Mouse (Mus musculus): Measurements from ENCODE around the gene Krt78. TPM values are rescaled to one million over a fixed set of nuclear protein-coding genes. Genes with fewer than 3 reads are reported as not detected.
A peak's percentile ranks its signal among the peaks of the same experiment; 100 is the strongest.

The Krt78 gene
- polyA plus RNA-seq, 1 experiment from 2014 or later = 0.10 TPM

DNA sequence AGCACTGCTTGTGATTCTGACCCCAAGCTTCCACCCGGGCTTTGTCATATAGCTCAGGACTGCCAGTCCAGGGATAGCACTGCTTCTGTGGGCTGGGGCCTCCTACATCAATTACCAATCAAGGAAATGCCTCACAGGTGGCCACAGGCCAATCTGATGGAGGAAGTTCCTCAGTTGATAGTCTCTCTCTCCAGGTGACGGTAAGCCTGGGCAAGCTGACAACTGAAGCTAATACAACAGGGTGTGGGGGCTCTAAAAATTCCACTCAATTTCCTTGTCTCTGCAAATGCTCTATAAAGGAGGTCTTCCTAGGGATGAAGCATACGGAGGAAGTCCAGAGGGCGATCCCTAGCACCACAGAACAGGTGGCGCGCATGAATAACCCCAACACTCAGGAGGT is 36.9 kb upstream of the Krt78 start:
- H3K27ac ChIP-seq (ENCODE audit: low read length) = no peak overlapping the region
- ATAC-seq (ENCODE audit: low read depth) = no peak
- no peaks in the 10 kb centered on the region for H3K27me3 ChIP-seq (ENCODE audit: control insufficient read depth, insufficient read depth, low read depth, low read length)
- H3K4me3 ChIP-seq (ENCODE audit: low read length) = no peak overlapping the region
- H3K4me2 ChIP-seq (ENCODE audit: low read depth, low read length) = no peak overlapping the region
- H3K36me3 ChIP-seq (ENCODE audit: control insufficient read depth, insufficient read depth, low read length) = 0 out of 2 replicates have a peak, but pooled peaks cover 2% of the 10 kb centered on the region
- H3K9ac ChIP-seq (ENCODE audit: low read length) = no peak overlapping the region
- 84% methylated on average over 6 of the region's 6 CpGs for WGBS
- no peaks in the 10 kb centered on the region; the same call in 1 of the 2 replicates for H3K9me3 ChIP-seq (ENCODE audit: control insufficient read depth, low read length)
- no peaks in the 10 kb centered on the region for H3K4me1 ChIP-seq (replicated peaks; ENCODE audit: control insufficient read depth, insufficient read depth, low read length)

DNA sequence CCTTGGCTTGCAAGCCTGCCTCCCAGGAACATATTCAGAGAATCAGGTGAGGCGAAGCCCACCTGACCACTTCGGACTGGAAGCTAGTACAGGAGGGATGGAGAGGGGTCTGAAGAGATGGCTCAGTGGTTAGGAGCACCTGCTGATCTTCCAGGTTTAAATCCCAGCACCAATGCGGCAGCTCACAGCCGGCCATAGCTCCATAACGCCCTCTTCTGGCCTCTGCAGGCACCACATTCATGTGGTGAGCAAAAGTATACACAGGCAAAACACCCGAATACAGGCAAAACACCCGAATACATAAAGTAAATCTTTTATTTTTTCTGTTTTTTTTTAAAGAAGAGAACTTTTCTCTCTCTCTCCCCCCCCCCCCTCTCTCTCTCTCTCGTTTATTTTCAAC is 34.6 kb upstream of the Krt78 start:
- Histone ChIP-seq H3K4me1 (replicated peaks; ENCODE audit: control insufficient read depth, insufficient read depth, low read length) (peaks cover 6% of the 10 kb centered on the region; the same call in 1 of the 2 replicates), H3K4me2 (ENCODE audit: low read depth, low read length) (no peak overlapping the region), H3K9me3 (ENCODE audit: control insufficient read depth, low read length) (no peaks in the 10 kb centered on the region), H3K27me3 (ENCODE audit: control insufficient read depth, insufficient read depth, low read depth, low read length) (no peaks in the 10 kb centered on the region), H3K9ac (ENCODE audit: low read length) (no peak overlapping the region), H3K27ac (ENCODE audit: low read length) (no peak overlapping the region), H3K4me3 (ENCODE audit: low read length) (no peak overlapping the region), H3K36me3 (ENCODE audit: control insufficient read depth, insufficient read depth, low read length) (no peaks in the 10 kb centered on the region)
- WGBS = 66% methylated on average over 8 of the region's 8 CpGs
- ATAC-seq (ENCODE audit: low read depth) = no peak

DNA sequence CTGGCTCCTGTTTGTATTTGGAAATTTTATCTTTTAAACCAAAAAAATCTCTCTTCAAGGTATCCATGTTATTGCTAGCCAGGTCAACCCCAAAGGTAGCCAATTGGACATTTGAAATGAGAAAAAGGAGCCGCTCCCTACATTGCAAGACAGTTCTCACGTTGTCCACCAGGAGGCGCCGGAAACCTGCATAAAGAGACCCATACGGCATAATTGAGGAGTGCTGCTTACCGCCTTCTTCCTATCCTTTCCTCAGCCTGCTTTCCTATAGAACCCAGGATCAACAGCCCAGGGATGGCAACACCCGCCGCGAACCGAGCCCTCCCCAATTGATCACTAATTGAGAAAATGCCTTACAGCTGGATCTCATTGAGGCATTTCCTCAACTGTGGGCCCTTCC is 34.0 kb upstream of the Krt78 start:
- Histone ChIP-seq H3K4me3 (ENCODE audit: low read length) (no peak overlapping the region), H3K4me2 (ENCODE audit: low read depth, low read length) (no peak overlapping the region), H3K9me3 (ENCODE audit: control insufficient read depth, low read length) (no peaks in the 10 kb centered on the region), H3K9ac (ENCODE audit: low read length) (no peak overlapping the region), H3K36me3 (ENCODE audit: control insufficient read depth, insufficient read depth, low read length) (no peaks in the 10 kb centered on the region), H3K27ac (ENCODE audit: low read length) (no peak overlapping the region), H3K4me1 (replicated peaks; ENCODE audit: control insufficient read depth, insufficient read depth, low read length) (peaks cover 6% of the 10 kb centered on the region; the same call in 1 of the 2 replicates), H3K27me3 (ENCODE audit: control insufficient read depth, insufficient read depth, low read depth, low read length) (no peaks in the 10 kb centered on the region)
- WGBS = 0% methylated on average over 10 of the region's 10 CpGs
- ATAC-seq (ENCODE audit: low read depth) = no peak

DNA sequence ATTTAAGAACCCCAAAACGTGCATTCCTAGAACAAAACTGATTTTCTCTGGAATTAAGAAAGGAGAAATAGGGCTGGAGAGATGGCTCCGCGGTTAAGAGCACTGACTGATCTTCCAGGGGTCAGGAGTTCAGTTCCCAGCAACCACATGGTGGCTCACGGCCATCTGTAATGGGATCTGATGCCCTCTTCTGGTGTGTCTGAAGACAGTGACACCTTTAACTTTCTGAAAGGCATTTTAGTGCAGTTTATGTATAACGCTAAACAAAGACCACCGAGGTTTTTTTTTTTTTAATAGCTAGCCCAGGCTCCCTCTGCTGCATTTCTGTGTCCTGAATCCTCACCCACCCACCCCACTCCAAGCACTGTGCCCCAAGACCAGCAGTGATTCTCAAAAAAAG is 30.7 kb upstream of the Krt78 start:
- H3K9ac ChIP-seq (ENCODE audit: low read length) = peak overlapping the region; percentile 12; the same call in 1 of the 2 replicates
- no peak overlapping the region for H3K27ac ChIP-seq (ENCODE audit: low read length)
- no peaks in the 10 kb centered on the region for H3K36me3 ChIP-seq (ENCODE audit: control insufficient read depth, insufficient read depth, low read length)
- peaks cover 12% of the 10 kb centered on the region for H3K4me1 ChIP-seq (replicated peaks; ENCODE audit: control insufficient read depth, insufficient read depth, low read length)
- H3K9me3 ChIP-seq (ENCODE audit: control insufficient read depth, low read length) = no peaks in the 10 kb centered on the region
- ATAC-seq (ENCODE audit: low read depth) = no peak
- no peak overlapping the region for H3K4me3 ChIP-seq (ENCODE audit: low read length)
- no peaks in the 10 kb centered on the region for H3K27me3 ChIP-seq (ENCODE audit: control insufficient read depth, insufficient read depth, low read depth, low read length)
- peak overlapping the region; percentile 0 for H3K4me2 ChIP-seq (ENCODE audit: low read depth, low read length)
- 6% methylated on average over 6 of the region's 6 CpGs for WGBS

DNA sequence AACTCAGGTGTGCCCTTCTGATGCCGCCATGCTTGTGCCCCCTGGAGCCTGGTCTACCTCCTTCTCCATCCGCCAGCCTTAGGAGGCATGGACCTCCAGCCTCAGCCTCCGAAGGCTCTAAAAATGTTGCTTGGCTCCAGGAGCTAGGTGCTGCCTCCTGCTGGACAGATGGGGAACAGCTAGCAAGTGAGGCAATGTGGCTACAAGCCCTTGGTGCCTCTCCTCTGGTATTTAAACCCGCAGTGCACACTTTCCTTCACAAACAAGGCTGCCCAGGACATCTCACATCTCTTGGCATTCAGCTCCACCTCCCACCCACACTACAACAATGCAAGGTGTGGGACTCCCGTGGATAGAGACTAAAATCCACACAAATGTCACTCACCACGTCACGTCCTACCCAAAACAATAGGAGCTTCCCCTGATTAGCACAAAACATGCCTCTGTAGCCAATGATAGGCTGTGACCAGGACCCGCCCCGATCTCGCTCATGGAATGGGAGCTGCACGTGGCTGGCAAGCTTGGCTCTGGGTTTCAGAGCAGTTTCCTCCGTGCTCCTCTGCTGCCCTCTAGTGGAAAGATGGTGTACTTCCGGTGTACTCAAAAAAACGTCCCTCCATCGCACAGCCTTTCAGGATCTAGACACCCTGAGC is 30.0 kb upstream of the Krt78 start:
- Histone ChIP-seq H3K9ac (ENCODE audit: low read length) (peak overlapping the region; percentile 45), H3K4me3 (ENCODE audit: low read length) (peak overlapping the region; percentile 32), H3K4me1 (replicated peaks; ENCODE audit: control insufficient read depth, insufficient read depth, low read length) (peaks cover 12% of the 10 kb centered on the region), H3K4me2 (ENCODE audit: low read depth, low read length) (peak overlapping the region; percentile 52), H3K9me3 (ENCODE audit: control insufficient read depth, low read length) (no peaks in the 10 kb centered on the region), H3K36me3 (ENCODE audit: control insufficient read depth, insufficient read depth, low read length) (no peaks in the 10 kb centered on the region), H3K27me3 (ENCODE audit: control insufficient read depth, insufficient read depth, low read depth, low read length) (no peaks in the 10 kb centered on the region), H3K27ac (ENCODE audit: low read length) (peak overlapping the region; percentile 63)
- ATAC-seq (ENCODE audit: low read depth) = peak; percentile 93
- WGBS = 2% methylated on average over 15 of the region's 15 CpGs

DNA sequence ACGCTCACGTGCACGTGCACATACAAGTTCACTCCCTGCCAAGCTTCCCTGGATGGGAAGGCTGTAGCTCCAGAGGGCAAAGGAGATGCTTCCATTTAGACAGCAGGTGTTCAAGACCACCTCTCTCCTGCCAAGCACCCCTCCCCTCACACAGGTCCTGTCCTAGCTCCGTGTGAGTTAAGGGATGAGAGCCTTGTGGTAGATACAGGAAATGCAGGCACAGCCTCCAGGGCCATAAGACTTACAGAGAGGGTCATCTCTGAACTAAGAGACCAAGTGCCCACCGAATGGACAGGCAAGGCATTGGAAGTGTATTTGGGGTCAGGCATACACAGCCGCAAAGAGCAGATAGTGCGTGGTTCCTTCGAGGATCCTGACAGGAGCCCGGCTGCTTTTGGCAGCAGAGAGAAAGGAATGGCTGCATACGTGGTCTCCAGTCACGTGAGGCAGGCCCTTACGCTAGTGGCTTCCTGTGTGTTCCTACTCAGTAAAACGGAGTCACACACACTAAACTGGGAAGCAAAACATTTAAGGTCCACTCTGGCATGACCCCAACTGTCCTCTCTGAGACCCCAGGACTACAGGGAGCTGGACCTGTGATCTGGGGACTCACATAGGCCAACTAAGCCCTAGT is 29.3 kb upstream of the Krt78 start:
- Histone ChIP-seq H3K9ac (ENCODE audit: low read length) (no peak overlapping the region; the same call in 1 of the 2 replicates), H3K4me3 (ENCODE audit: low read length) (no peak overlapping the region), H3K4me1 (replicated peaks; ENCODE audit: control insufficient read depth, insufficient read depth, low read length) (peaks cover 12% of the 10 kb centered on the region), H3K4me2 (ENCODE audit: low read depth, low read length) (peak overlapping the region; percentile 52), H3K9me3 (ENCODE audit: control insufficient read depth, low read length) (no peaks in the 10 kb centered on the region), H3K27me3 (ENCODE audit: control insufficient read depth, insufficient read depth, low read depth, low read length) (no peaks in the 10 kb centered on the region), H3K27ac (ENCODE audit: low read length) (no peak overlapping the region), H3K36me3 (ENCODE audit: control insufficient read depth, insufficient read depth, low read length) (no peaks in the 10 kb centered on the region)
- no peak for ATAC-seq (ENCODE audit: low read depth)
- WGBS = 69% methylated on average over 13 of the region's 13 CpGs

DNA sequence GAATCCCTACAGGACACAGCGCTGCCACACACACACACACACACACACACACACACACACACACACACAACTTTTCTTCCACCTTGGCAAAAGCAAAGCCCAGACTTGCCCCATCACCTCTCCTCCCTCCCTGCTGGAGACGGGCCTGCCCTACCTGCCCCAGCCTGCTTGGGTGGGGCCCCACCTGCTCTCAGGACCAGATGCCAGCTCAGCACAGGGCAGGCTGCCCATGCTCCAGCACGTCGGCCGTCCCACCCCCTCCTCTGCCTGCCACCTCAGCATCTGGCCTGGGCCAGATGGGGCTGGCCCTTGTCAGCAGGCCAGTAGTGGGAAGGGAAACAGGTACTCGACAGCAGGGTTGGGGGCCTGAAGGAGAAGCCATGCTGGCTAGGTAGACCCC is 26.8 kb upstream of the Krt78 start:
- Histone ChIP-seq H3K4me2 (ENCODE audit: low read depth, low read length) (no peak overlapping the region), H3K4me1 (replicated peaks; ENCODE audit: control insufficient read depth, insufficient read depth, low read length) (peaks cover 33% of the 10 kb centered on the region), H3K27ac (ENCODE audit: low read length) (peak overlapping the region; percentile 70), H3K36me3 (ENCODE audit: control insufficient read depth, insufficient read depth, low read length) (no peaks in the 10 kb centered on the region), H3K9me3 (ENCODE audit: control insufficient read depth, low read length) (no peaks in the 10 kb centered on the region), H3K4me3 (ENCODE audit: low read length) (no peak overlapping the region), H3K9ac (ENCODE audit: low read length) (0 out of 2 replicates have a peak overlapping the region, but pooled peaks have one; percentile 45), H3K27me3 (ENCODE audit: control insufficient read depth, insufficient read depth, low read depth, low read length) (no peaks in the 10 kb centered on the region)
- ATAC-seq (ENCODE audit: low read depth) = peak; percentile 51
- 36% methylated on average over 6 of the region's 6 CpGs for WGBS

DNA sequence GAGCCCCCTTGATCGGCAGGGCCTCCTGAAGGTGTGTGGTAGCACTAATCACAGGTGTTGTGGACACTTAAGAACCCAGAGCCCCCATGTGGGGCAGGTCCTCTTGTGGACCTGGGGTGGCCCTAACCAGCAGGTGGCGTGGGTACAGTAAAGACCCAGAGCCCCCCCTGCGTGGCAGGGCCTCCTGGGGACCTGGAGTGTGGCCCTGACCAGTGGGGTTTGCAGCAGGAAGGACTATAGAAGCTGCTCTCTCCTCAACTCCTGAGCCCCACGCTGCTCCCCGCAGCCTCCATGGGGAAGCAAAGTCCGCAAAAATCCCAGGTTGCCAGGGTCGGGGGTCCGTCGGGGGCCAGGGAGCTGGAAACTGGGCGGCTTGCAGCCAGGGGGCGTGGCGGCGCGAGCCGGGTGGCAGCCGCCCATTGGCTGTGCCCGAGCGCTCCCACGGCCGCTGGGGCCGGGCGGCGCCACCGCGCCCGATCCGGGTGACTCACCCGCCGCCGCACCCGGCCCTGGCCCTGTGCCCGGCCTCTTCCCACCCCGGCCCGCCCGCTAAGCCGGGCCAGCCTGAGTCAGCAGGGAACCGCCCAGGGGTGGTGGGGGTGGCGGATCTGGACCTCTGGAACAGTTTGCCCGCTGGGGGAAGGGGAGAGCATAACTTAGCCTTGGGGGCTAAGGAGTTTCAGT is 23.1 kb upstream of the Krt78 start:
- no peaks in the 10 kb centered on the region; the same call in 1 of the 2 replicates for H3K27me3 ChIP-seq (ENCODE audit: control insufficient read depth, insufficient read depth, low read depth, low read length)
- WGBS = 4% methylated on average over 33 of the region's 39 CpGs
- ATAC-seq (ENCODE audit: low read depth) = peak; percentile 93

DNA sequence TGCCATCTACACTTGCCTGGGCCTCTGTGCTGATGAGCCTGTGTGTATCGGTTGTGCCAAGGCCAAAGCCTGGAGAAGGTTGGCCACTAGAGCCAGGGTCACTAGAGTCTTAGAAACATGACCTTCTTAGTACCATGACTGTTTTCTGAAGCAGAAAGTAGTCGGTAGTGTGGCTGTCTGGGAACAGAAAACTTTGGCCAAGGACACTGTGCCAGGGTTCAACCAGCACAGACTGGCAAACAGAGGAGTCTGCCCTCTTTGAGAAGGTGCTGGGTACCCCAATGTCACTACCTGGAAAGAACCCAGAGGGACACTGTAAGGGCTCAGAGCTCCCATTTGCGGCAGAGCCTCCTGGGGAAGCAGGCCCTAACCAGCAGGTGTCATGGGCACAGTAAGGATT is 22.6 kb upstream of the Krt78 start:
- Histone ChIP-seq H3K4me1 (replicated peaks; ENCODE audit: control insufficient read depth, insufficient read depth, low read length) (peaks cover 36% of the 10 kb centered on the region), H3K4me2 (ENCODE audit: low read depth, low read length) (peak overlapping the region; percentile 65), H3K9me3 (ENCODE audit: control insufficient read depth, low read length) (no peaks in the 10 kb centered on the region), H3K9ac (ENCODE audit: low read length) (peak overlapping the region; percentile 71), H3K36me3 (ENCODE audit: control insufficient read depth, insufficient read depth, low read length) (no peaks in the 10 kb centered on the region), H3K27me3 (ENCODE audit: control insufficient read depth, insufficient read depth, low read depth, low read length) (no peaks in the 10 kb centered on the region; the same call in 1 of the 2 replicates), H3K27ac (ENCODE audit: low read length) (peak overlapping the region; percentile 88), H3K4me3 (ENCODE audit: low read length) (no peak overlapping the region)
- ATAC-seq (ENCODE audit: low read depth) = no peak
- WGBS = 35% methylated on average over 3 of the region's 3 CpGs

More for the DNA sequence above, 23.1 kb upstream of the Krt78 start:
- no peaks in the 10 kb centered on the region for H3K36me3 ChIP-seq (ENCODE audit: control insufficient read depth, insufficient read depth, low read length)
- peak overlapping the region; percentile 88 for H3K27ac ChIP-seq (ENCODE audit: low read length)
- peak overlapping the region; percentile 35 for H3K4me3 ChIP-seq (ENCODE audit: low read length)
- H3K4me2 ChIP-seq (ENCODE audit: low read depth, low read length) = peak overlapping the region; percentile 65
- H3K4me1 ChIP-seq (replicated peaks; ENCODE audit: control insufficient read depth, insufficient read depth, low read length) = peaks cover 36% of the 10 kb centered on the region
- H3K9me3 ChIP-seq (ENCODE audit: control insufficient read depth, low read length) = no peaks in the 10 kb centered on the region
- H3K9ac ChIP-seq (ENCODE audit: low read length) = peak overlapping the region; percentile 71

All from lung, embryonic 16.5 days (tissue).